Mouse (Mus musculus): ENCODE data around the gene Gm9999.

The Gm9999 gene

GRCm38 (mm10) chr7:47030517-47031193 is 47.3 kb downstream of the Gm9999 start:
- WGBS: 74% methylated on average over 9 of the region's 9 CpGs

GRCm38 (mm10) chr7:47031371-47031770 is 48.0 kb downstream of the Gm9999 start:
- 88% methylated on average over 4 of the region's 4 CpGs for WGBS

DNA sequence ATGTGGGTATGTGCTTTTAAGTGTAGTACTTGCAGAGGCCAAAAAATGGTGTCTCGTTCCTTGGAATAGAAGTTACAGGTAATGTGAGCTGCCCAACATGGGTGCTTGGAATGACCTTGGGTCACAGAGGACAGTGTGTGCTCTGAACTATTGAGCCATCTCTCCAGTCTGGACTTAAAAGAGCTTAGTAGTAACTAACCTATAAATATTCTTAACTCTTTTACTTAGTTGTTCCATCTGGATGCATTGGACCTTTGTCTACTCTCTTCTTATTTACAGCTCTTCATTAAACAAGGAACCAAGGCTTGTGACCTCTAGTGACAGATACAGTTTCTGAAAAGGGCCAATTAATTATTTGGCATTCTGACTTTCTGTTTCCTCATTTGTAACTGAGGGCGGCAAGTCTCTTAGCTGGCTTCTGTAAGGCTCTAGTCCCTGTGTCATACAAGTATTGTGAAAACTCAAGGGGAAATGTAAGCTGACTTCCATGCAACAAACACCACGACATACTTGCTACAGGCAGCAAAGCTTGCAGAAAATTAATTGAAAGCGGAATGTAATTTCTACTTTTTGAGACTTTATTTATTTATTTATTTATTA is 51.5 kb downstream of the Gm9999 start:
- 92% methylated on average over 4 of the region's 4 CpGs for WGBS

GRCm38 (mm10) chr7:47035426-47035825 is 52.0 kb downstream of the Gm9999 start:
- WGBS: 77% methylated on average over 8 of the region's 8 CpGs
